Mouse (Mus musculus): Measurements from ENCODE around the gene Surf6.

- TF ChIP-seq CTCF (IDR thresholded peaks at IDR 0.05; ENCODE audit: borderline replicate concordance, extremely low read depth, insufficient read depth, insufficient read length), result no peak
- TF ChIP-seq POLR2A (IDR thresholded peaks at IDR 0.05; ENCODE audit: borderline replicate concordance, extremely low read depth, insufficient read depth, insufficient read length, poor library complexity, severe bottlenecking), result no peak
Observed at GRCm38 (mm10) chr2:26943253-26943652, 40.6 kb upstream of the Surf6 start.
